Mouse (Mus musculus) testis, adult 2 months (tissue): ENCODE measurements around the gene Anp32a.

Experiments
- CTCF ChIP-seq: fragments of 200-500 bp; IDR thresholded peaks from 2 replicates; pipeline ENCODE4 v1.5.1; 2012; ENCODE audit warnings: low read depth, mild to moderate bottlenecking, inconsistent platforms, low read length, moderate library complexity; ENCODE audit not compliant: control insufficient read depth, insufficient read depth, insufficient replicate concordance
- POLR2A ChIP-seq: fragments of 200-500 bp; IDR thresholded peaks from 2 replicates; pipeline ENCODE4 v1.6.1; 2012; ENCODE audit warnings: low read depth, mild to moderate bottlenecking, inconsistent platforms, low read length, moderate library complexity; ENCODE audit not compliant: control insufficient read depth

- TF ChIP-seq CTCF (no peak), POLR2A (no peak)
Measured at GRCm38 (mm10) chr9:62369172-62369571, 28.1 kb downstream of the Anp32a start.
